Mouse (Mus musculus): ENCODE data around the gene Kremen1.

Kremen1 gene

DNA sequence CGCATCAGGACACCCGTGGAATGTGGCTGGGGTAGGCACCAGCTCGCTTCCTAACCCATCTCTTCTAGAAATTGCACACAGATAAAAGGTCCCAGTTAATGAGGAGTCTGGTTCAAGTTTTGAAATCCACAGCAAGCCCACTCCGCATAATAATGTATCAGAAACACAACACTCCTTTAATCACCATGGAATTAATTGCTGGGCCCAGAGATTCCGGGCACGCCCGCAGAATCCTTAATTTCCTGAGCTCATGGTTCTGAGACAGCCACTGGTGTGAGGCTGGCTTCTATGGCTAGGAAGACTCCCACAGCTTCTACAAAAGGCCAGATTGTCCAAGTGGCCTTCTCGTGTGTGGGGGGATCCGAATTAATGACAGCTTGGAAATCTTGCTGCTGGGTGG is 94.0 kb downstream of the Kremen1 start:
- DNase-seq, result no peak

DNA sequence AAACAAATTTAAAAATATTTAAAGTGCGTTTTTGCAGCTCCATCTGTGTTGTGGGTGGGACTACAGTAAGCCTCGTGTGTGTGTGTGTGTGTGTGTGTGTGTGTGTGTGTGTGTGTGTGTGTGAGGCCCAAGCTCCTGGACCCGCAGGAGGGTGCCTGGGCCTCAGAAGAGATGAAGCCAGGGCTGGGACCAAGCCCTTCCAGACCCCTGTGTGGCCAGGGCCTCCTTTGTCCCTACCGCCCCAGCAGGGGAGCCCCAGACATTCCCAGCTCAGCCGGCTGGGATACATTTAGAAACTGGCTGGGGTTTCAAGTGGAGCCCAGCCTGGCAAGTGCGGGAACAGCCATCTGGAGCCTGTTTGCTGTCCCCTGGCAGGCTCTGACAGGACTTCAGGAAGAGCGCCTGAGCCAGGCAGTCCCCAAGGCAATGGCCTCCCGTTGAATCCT is 95.9 kb downstream of the Kremen1 start:
- no peak for DNase-seq

DNA sequence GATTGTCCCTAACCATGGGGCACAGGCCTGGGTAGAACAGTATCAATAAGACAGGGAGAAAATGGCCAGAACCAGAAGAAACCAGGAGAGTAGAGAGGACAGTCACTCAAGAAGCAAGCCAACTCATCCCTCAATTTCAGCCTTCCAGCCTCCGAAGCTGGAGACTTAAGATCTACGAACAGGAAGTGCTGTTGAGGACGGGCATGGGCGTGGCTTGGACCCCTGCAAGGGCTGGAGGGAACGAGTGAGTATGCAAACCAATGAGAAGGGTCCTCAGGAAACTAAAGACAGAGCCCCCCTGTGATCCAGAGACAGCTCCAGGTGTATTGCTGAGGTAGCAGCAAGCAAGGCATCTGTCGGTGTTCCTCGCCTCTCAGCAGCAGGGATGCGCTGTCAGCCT is 97.0 kb downstream of the Kremen1 start:
- no peak for DNase-seq

DNA sequence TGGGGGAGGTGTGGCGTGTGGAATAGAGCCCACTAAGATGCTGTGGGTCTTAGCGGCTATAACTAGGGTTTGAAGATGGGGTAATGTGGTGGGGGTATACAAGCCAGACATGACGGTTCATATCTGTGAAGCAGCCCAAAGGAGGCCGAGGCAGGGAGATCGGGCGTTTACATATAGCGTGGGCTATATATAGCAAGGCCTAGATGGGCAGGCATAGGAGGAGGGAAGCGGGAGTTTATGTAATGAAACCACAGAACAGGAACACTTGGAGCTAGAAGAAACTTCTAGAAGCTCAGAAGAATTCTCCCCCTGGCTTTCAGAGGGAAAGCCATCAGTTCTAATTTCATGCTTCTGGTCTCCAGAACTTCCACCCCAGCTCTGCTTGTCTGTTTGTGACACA is 97.9 kb downstream of the Kremen1 start:
- DNase-seq, result no peak

DNA sequence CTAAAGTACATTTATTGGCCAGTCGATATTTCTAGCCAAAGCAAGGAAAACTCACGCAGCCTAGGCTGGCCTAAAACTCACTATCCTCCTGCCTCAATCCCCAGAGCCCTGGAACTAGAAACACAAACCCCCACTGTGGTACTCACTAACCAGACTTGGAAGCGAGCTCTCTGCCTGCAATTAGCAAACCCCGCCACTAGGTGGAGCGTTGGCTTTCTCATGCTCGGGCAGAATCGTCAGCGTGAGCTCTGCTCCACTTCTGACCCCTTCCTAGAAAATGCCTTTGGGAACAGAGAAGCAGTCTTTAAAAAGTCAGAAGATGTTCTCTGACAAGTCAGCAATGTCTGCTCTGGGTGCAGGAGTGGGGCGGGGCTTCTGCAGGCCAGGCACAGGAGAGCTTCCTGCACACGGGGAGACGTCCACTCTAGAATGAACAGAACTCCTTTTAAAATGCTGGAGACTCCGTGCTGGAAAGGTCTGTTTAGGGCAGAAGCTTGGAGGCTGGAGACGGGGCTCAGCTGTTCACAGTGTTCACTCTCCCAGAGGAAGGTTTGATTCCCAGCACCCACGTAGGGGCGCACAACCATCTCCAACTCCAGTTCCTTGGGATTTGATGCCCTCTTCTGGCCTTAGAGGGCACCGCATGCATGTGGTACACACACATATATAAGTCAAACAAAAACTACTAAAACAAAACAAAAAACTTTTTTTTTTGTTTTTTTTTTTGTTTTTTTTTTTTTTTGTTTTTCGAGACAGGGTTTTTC is 100.5 kb downstream of the Kremen1 start:
- DNase-seq, result peak; percentile 80

DNA sequence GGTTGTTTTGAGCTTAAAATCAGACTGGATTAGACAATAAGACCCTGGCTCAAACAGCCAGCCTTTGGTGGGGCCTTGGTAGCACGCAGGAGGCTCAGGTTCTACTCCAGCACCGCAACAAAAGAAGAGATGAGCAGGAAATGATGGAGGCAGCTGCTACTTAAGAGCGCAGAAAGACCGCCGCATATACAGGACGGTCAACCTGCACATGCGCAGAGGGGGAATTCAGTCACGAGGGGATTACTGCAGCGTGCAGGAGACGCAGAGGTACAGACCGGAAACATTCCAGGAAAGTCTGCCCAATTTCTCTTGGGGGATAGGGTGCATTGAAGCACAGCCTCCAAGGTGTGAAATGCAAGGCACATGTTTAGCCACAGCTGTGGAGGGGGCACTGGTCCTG is 103.3 kb downstream of the Kremen1 start:
- no peak for DNase-seq

DNA sequence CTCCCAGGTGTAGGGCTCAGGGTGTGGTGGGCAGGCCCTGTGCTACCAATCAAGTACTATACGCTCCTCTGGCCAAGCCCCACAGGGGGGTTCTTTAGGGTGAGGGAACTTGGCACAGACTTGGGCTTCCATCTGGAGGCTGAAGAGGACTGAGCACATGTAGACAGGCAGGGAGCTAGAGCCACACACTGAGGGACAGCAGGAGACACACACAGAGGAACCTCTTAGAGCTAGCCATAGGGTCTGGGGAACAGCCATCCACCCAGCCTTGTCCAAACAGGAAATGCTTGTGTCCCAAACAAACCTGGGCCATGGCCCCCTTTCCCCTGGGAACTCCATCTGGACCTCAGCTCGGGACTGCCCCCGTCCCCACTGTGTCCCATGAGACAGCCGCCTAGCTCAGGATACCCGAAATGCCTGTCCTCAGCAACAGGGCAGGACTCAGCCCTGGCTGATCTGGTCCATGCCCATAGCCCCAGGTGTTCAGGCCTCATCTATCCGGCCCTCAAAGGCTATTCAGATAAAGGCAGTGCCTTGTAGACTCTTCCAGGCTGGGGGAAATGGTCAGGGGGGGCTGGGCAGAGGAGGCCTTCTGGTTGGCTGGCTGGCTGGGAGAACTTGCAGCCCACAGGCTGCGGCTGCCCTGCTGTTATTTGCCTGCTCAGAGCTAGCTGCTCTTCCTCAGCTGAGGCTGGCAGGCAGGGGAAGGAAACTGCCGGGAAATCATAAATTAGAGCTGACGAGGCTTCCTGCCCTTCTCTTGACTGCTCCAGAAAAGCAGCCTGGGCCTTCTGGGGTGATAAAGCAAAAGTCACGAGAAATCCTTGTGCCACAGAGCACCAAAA is 106.2 kb downstream of the Kremen1 start:
- no peak for DNase-seq

DNA sequence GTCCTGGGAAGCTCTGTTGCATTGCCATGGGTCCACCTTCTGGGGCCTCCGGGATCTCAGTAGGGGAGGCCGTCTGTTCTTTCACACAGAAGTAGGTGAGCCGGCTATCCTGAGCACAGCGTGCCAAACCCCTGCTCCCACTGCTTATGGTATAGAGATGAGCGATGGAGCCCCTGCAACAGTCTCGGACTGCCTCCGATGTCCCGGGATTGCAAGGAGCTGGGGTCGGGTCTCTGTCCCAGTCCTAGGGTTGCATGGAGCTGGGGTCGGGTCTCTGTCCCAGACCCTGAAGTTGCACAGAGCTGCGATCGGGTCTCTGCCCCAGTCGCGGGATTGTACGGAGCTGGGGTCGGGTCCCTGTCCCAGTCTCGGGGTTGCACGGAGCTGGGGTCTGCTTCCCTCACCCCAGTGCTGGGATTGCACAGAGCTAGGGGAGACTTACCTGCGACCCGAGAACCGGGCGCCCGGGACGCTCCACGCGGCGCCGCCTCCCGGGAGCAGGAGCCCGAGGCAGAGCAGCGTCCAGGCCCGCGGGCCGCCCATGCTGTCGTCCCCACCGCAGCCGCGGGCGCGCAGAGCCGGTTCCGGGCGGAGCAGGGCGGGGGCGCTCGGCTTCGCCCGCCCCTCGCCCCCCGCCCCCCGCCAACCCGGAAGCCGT is 109.5 kb downstream of the Kremen1 start, which contains the start of gene Emid1:
Gene Emid1 (minus strand): TSS at position 578 of the 658 bp plus-strand sequence.
- DNase-seq, result peak; percentile 65

DNA sequence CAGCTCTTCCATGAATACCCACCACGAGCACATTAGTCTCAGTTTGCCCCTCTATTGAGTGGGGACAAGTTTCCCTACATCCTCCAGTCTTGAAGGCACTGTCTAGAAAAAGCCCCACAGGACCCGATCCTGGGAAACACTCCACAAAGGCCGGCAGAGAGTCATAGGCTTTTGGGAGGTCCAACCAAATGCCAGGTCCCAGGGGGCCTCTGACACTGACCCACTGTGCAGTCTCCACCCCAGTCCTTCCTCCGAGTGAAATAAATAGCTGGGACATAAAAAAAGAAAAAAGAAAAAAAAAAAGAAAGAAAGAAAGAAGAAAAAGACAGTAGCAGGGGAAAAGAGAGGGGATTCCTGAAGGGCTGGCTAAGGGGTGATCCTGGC is 110.1 kb downstream of the Kremen1 start:
- no peak for DNase-seq

DNA sequence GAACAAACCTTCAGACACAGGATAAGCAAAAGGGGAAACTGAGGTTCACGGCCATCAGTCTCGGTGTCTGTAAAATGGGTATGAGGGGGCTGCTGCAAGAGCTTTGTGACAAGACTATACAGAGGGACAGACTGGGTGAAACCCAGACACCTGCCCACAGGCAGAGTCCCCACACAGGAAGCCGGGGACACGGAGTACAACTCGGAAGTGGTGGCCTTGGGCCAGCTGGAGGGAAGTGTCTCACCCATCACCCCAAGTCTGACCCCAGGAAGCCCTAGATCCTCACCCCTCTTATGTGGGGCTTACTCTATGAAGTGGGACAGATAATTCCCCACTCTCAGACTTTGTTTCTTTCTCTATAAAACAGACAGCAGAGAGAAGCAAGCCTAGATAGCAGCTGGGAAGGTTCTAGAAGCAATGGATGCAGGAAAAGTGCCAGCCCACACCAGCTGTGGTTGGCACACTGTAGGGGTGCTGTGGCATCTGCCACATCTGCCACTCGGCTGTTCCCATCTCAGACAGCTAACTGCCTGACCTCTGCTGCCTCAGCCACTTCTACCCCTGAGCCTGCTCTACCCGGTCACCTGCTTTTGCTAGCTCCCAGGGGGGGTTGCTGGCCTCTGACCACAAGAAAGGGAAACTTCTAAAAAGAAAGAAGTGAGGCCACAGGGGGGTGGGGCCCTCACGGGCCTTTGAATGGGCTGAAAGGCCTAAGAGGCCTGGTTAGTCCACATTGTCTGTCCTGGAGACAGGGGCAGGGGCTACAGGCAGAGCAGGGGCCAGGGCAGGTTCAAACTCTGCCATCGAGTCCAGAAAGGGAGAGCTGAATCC is 110.7 kb downstream of the Kremen1 start:
- peak; percentile 32 for DNase-seq

DNA sequence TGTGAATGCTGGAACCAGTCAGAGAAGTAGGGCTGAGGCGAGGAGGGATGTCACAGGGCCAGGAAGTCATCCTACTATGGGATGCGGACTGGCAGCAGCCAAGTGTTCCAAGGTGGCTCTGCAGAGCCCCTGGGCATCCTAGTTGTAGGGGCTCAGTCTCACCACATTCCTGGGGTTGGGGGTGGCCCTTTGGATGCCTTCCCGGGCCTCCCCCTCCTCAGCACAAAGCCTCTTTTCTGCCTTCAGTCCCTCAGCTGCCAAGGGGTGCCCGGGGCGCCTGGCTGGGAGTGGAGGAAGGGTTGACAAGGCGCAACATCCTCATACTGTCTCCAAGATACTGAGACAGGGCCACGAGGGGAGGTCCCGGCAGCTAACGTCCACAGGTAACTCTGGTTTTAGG is 111.4 kb downstream of the Kremen1 start:
- DNase-seq, result no peak

DNA sequence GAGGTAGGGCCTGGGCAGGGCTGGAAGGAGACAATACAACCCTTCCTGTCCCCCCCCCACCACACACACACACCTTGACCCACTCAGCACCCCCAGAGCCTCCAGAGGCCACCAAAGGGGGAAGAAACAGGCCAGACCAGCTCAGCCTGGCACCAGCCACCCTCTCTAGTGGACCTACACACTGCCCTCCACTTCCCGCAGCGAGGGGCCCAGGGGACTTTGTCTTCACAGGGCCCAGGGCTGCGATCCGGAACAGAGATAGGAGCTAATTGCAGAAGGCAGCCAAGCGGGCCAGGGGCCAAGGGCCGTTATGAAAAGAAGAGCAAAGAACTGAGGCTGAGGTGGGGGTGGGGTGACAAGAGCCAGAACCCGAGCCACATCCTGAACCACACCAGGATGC is 112.1 kb downstream of the Kremen1 start:
- no peak for DNase-seq

DNA sequence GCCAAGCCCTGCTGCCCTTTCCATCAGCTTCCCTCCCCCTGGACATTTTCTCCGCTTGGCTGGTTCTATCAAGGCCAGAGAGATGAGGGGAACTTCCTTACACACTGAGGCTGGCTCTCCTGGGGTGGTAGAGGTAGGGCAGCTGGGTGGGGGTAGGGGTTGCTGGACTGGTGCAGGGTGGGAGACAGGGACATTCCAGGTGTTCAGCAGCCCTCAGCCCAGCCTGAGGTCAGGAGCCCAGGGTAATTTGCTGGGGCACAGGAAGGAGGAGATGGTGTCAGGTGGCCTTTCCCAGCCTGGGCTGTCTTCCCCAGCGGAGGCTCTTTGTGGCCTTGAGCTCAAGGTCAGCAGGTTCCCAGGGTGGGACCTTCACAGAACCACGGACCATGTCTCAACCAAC is 115.8 kb downstream of the Kremen1 start:
- no peak for DNase-seq

DNA sequence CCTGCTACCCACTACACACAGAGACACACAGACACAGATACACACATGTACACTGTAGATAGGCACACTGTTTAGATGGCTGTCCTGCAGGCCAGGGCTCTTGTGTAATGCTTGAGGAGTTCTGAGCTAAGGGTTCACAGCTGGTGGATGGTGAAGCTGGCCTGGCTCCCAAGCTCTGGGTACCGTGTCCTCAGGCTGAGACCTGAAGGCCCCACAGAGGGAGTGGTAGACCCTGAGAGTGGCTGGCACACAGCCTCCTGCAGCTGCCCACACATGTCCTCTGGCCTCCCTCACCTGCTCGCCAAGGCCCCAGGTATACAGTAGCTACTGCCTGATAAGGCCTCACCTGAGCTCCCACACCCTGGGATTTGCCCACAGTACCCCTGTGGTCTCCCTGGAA is 119.4 kb downstream of the Kremen1 start:
- DNase-seq, result no peak

All from thymus, postnatal 25 days (tissue).